Mouse (Mus musculus): ENCODE measurements around the gene Cd59a.

- TF ChIP-seq CHD2 (IDR thresholded peaks at IDR 0.05; ENCODE audit: low read depth, low read length) (no peak), ZNF384 (IDR thresholded peaks at IDR 0.05; ENCODE audit: low read depth, low read length) (no peak)
Observed at GRCm38 (mm10) chr2:104069704-104070185, 25.9 kb upstream of the Cd59a start, which contains the start of gene Cd59b.
